Mouse (Mus musculus) layer of hippocampus, adult 8-10 months (tissue): ENCODE measurements around the gene Sp2. TPM values are rescaled to one million over a fixed set of nuclear protein-coding genes. Genes with fewer than 3 reads are reported as not detected.

Experiments
- DNase-seq, 2 experiments: peaks; one replicate each; pipeline ENCODE4 v3.0.0; 2022; ENCODE audit warnings: low spot score in 2 of 2
- total RNA-seq, 4 experiments: library from RNA; stranded (reverse); gene quantifications; 2 replicates each; pipeline ENCODE4 v1.2.4; 2022

Sp2 gene
- total RNA-seq, result 10 to 100 TPM in 3 of 4 experiments, 1 to 10 TPM in 1; 9.6 to 14.2 (median 11.8) TPM

- no peak for DNase-seq
These were observed at the start of gene Sp2 for GRCm38 (mm10) chr11:96982859-96983258. TSS of gene Sp2 (minus strand) at chr11:96982959.

DNA sequence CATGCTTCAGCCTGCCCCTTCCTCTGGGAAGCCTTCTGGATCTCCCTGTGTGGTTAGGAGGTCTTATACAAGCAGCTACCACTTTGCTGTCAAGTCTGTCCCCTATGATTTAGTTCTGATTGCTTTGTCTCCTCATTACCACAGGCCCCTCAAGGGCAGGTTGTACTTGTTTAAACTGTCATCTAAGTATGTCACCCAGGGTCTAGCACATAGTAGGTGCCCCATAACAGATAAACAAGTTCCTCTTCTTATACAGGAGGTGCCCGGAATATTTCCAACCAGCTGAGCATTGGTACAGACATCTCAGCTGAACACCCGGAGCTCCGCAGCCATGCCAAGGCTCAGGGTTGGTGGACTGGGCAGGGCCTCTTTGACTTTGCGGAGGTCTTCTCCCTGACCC is 49.7 kb upstream of the Sp2 start:
- no peak for DNase-seq

GRCm38 (mm10) chr11:97031977-97032376 is 49.2 kb upstream of the Sp2 start:
- no peak for DNase-seq

GRCm38 (mm10) chr11:97030426-97030825 is 47.7 kb upstream of the Sp2 start:
- DNase-seq, result no peak

DNA sequence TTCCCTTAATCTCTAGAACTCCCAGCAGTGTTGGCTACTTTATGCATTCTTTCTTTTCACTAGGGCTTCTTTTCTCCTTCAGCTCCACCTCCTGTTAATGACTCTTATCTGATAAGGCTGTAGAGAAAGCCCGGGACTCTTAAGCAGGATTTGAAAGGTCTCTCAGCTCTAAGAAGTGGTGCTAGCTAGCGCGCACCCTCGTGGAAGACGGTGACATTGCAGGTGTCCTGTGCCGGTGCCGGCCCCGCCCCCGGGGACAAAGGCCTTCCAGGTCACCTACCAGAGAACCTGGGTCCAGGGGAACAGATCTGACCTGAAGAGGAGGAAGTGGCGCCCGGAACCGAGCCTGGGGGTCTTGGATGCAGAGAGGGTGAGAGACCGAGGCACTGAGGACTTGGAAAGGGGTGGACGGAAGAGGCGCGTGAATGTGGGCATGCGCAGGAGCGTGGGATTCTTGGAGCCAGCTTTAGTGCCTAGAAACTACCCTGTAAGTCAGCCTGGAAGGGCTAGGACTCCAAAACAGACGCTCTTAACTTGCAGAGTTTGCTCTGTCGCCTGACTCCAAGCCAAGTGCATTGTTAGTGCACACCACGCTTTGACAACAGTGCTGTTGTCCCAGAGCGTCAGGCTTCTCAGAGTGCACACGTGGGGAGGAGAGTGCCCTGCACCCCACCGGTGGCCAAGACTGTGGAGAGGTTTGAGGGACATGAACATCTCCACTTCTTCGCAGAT is 47.1 kb upstream of the Sp2 start, which contains the start of gene Scrn2:
TSS of gene Scrn2 (plus strand) at position 253 of the 732 bp plus-strand sequence.
- DNase-seq, result peak in 1 of 2 experiments; percentile 76

DNA sequence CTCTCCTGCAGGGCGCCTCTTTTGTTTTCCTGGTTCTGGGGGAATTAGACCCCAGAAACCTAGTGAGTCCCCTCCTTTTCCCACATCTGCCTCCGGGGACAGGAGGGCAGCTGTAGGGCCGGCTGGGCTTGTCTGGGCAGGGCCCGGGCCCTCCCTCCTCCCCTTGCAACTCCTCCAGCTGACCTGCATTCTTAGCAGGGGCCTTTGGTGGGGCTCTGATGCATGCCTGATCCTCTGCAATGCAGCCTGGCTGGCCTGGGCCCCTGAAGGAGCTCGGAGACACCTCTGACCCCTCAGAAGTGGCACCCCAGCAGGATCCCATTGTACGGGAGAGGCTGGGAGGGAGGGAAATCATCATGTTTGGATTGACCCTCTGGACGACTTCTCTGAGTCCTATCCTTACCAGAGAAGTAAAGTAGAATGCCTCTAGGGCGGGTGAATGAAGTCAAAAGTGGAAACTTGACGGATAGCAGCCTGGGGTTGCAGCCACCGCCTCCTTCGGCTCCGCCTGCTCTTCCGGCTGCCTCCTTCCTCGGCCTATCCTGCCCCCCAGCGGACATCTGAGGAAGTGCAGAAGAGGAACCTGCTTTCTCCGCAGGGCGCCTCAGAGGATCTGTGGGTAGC is 43.1 kb upstream of the Sp2 start:
- DNase-seq, result peak; percentile 61 to 83

- no peak for DNase-seq
These were observed 42.2 kb upstream of the Sp2 start for GRCm38 (mm10) chr11:97024977-97025376.

DNA sequence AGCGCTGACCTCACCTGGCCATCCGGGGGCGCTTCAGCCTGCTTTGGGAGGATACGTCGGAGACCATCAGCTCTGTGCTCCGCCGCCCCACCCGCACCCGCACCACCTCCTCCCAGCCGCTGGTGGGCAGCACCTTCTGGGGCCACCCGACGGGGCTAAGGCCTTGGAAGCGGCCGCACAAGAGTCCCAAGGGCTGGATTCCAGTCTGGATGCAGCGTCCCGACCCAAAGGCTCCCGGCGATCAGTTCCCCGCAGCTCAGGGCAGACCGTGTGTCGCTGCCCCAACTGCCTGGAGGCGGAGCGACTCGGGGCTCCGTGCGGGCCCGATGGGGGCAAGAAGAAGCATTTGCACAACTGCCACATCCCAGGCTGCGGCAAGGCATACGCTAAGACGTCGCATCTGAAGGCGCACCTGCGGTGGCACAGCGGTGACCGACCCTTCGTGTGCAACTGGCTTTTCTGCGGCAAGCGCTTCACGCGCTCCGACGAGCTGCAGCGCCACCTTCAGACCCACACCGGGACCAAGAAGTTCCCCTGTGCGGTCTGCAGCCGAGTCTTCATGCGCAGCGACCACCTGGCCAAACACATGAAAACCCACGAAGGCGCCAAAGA is 39.2 kb upstream of the Sp2 start:
- peak in 1 of 2 experiments; percentile 53 for DNase-seq

DNA sequence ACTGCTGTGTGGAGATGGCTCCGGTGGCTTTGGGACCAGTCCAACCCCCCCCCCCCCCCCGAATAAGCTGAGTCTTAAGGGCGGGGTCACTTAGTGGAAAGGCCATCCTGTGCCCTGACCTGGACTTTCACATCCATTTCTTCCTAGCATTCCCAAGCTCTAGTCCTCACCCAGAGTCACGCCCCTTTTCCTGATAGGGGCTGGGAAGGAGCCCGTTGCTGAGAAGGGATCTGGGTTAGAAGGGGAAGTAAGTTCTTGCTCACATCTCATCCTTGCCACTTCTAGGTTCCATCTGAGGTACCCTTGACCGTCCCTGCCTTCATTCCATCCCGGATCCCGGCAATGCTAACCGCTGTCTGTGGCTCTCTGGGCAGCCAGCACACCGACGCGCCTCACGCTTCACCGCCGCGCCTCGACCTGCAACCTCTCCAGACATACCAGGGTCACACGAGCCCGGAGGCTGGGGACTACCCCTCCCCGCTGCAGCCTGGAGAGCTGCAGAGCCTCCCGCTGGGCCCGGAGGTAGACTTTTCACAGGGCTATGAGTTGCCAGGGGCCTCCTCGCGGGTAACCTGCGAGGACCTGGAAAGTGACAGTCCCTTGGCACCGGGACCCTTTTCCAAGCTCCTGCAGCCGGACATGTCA is 38.5 kb upstream of the Sp2 start:
- no peak for DNase-seq

DNA sequence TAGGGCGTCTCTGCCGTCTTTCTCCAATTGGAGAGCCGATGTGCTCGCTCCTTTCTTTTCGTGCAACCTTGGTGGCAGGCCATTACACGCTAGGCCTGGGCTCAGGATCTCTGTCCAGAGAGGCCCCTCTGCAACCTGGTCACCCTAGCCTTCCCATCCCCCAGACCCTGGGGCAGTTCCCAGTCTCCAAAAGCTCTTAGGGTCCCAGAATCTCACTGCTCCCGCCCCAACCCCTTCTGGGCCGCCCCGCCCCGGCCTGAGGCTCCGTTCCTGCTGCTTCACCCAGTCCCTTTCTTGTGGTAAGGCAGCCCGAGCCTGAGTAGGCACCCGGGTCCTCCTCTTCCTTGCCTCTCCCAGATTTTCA is 36.6 kb upstream of the Sp2 start:
- no peak for DNase-seq

DNA sequence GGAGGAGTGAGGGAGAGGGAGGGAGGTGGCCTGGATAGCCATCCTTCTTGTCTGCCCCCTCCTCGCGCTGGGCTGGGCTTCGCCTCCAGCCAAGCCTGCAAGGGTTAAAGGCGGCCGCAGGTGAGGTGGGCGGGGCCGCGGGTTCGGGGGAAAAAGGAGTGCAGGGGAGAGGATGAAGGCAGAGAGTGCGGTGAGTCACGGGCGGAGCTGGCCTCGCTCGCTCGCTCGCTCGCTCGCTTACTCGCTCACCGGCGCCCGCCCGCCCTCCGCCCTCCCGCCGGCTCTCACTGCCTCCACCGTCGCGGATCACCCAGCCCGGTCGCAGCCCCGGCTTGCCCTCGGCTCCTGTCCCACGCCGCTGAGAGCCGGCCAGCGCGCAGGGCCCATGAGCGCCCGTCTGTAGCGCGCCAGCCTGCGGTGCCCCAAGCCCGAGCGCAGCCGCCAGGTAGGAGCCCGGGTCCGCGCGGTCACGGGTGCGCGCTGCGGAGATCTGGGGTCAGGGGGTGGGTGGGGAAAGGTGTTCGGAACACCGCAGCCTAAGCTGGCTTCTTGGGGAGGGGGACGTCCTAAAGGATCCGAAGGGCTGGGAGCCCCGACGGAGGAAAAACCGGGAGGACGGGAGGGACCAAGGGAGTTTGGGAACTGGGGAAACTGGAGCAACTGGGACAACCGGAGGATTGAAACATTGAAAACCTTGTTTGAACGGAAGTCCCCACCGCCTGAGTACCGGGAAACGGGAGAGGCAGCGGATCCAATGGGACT is 36.0 kb upstream of the Sp2 start:
- DNase-seq, result no peak

GRCm38 (mm10) chr11:97017696-97018582 is 35.2 kb upstream of the Sp2 start:
- no peak for DNase-seq

DNA sequence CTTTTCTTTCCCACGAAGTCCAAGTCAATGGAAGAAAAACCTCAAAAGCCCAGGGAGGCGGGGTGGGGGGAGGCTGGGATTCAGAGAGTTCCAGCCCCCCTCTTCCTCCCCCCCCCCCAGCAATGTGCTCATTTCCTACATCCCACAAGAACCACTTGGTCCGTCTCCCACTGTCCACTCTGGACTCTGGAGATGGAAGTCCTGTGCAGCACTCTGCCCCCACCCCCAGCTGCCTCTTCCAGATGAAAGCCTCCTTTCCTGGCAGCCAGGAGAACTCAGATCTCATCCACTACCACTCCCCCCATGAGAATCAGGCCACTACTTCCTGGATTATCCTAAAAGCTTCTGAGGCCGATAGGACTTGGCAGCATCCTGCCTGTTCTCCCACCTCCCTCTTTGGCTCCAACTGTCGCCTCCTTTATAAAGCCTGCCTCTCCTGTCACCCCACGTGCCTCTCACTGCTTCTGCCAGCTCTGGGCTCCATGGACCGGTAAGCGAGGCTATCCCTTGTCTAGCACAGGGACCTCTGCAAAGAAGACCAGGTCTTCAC is 30.4 kb upstream of the Sp2 start, which contains the start of gene Sp6:
TSS of gene Sp6 (plus strand) at position 274 of the 550 bp plus-strand sequence.
- no peak for DNase-seq

- no peak for DNase-seq
These were observed 26.5 kb upstream of the Sp2 start for GRCm38 (mm10) chr11:97009198-97009790.

GRCm38 (mm10) chr11:97007093-97007794 is 24.5 kb upstream of the Sp2 start:
- DNase-seq, result no peak

DNA sequence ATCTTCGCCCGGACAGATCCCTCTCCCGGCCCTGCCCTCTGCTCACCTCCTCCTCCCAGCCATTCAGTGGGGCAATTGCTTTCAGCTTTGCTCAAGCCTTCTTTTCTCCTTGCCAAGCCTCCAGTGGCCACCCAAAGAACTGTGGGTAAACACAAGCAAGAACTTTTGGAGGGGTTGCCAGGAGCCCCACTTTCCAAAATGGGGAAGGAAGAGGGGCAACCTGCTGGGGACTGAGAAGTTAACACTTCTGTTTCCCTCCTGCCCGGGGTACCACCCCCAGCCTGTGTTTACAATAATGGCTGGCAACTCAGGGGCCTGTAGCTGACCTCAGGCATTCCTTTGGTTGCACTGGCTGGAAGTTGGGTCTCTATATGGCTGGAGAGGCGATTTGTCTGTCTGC is 20.4 kb upstream of the Sp2 start:
- DNase-seq, result no peak

- no peak for DNase-seq
These were observed 14.7 kb upstream of the Sp2 start for GRCm38 (mm10) chr11:96997380-96997956.

DNA sequence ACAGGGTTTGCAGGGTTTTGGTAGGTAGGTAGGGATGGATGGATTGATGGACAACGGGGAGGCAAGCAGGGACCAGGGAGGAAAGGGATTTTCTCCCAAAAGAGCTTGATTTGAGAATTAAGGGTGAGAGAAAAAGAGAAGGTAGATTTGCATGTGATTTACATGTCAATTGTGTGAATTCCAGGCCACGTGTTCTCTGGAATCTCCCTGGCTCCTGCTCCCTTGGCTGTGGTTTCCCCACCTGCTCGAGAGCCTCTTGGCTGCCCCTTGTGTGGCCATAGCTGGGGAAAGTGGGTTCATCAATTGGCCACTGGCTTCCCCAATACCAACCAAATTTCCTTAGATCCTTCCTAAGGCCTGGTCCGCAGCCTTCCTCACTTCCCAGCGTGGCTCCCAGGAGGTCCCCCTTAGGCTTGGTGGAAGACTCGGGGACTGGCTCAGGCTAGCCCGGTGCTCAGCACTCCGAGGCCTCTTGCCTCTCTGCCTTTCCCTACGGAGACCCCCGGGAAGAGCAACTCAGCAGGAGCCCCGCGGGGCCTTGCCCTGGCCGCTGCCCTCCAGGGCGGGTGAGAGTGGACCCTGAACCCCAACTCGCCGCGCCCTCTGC is 14.1 kb upstream of the Sp2 start:
- DNase-seq, result no peak
